Mouse (Mus musculus) hindbrain, embryonic 12.5 days (tissue): Measurements from ENCODE around the gene Adap1. TPM values are rescaled to one million over a fixed set of nuclear protein-coding genes. Genes with fewer than 3 reads are reported as not detected.
A peak's percentile ranks its signal among the peaks of the same experiment; 100 is the strongest.

Experiments used
- ATAC-seq: fragments of 200-750 bp; cut with Nextera tagmentation; 2 replicates; pipeline ENCODE4 v1.8.0; 2017; ENCODE audit warnings: moderate TSS enrichment; ENCODE audit not compliant: low FRiP score
- H3K27ac ChIP-seq: fragments of 300-500 bp; sonication (generic); 2 replicates; pipeline ENCODE4 v1.5.1; 2016; ENCODE audit warnings: mild to moderate bottlenecking
- H3K27me3 ChIP-seq: fragments of 300-500 bp; sonication (generic); 2 replicates; pipeline ENCODE4 v1.6.1; 2016; ENCODE audit warnings: mild to moderate bottlenecking
- H3K36me3 ChIP-seq: fragments of 300-500 bp; sonication (generic); 2 replicates; pipeline ENCODE4 v1.6.1; 2016; ENCODE audit warnings: mild to moderate bottlenecking
- H3K4me1 ChIP-seq: fragments of 300-500 bp; sonication (generic); 2 replicates; pipeline ENCODE4 v1.6.1; 2016
- H3K4me2 ChIP-seq: fragments of 300-500 bp; sonication (generic); replicated peaks from 2 replicates; pipeline ENCODE4 v1.6.1; 2016; ENCODE audit warnings: mild to moderate bottlenecking
- H3K4me3 ChIP-seq: fragments of 300-500 bp; sonication (generic); 2 replicates; pipeline ENCODE4 v1.5.1; 2016; ENCODE audit warnings: mild to moderate bottlenecking
- H3K9ac ChIP-seq: fragments of 300-500 bp; sonication (generic); 2 replicates; pipeline ENCODE4 v1.6.1; 2016; ENCODE audit warnings: mild to moderate bottlenecking, moderate library complexity
- H3K9me3 ChIP-seq: fragments of 300-500 bp; sonication (generic); replicated peaks from 2 replicates; pipeline ENCODE4 v1.6.1; 2016; ENCODE audit warnings: mild to moderate bottlenecking
- WGBS: fragments of 180-500 bp; shearing (Covaris S2); methylation state at CpG from one replicate; pipeline ENCODE4 v1.1.7; 2016; 5-methylcytosine and 5-hydroxymethylcytosine counted together
- polyA plus RNA-seq: library from polyadenylated mRNA; unstranded; fragments of >200 nt; fragmentation: Nextera tagmentation; extraction: Ambion mirVana; gene quantifications from 2 replicates; pipeline ENCODE4 v1.2.1, GENCODE M21; 2016

The Adap1 gene
- polyA plus RNA-seq, 1 experiment from 2014 or later, result 13.7 TPM

DNA sequence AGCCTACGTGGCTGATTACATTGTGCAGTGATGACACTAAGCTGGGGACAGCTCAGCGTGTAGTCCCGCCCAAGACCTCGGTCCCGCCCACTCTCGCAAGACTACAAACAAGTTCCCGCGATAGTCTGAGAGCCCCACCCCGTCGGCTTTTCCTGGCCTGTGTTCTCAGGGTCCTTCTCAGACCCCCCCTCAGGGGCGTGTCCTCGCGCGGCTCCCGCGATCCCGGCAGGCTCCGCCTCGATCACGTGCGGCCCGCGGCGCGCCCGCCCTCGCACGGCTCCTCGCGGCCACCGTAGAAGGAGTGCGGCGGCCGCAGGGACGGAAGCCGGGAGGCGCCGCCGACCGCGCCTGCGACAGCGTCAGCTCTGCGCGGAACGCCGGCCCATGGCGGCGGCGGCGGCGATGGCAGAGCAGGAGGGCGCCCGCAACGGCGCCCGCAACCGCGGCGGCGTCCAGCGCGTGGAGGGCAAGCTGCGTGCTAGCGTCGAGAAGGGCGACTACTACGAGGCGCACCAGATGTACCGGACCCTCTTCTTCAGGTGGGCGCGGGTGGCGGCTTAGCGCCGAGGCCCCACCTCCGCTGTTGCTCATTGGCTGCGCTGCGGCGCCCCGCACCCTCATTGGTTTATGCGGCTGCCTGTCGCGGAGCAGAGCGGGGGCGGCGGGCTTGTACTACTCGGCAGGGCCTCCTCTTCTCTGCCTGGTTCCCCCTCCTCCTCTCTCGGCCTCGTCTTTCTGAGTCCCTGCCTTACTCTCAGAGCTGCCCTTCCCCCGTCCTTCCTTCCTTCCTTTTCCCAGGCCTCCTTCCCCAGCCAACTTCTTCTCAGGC, 73.1 kb downstream of the Adap1 start, which contains the start of gene Get4:
TSS of gene Get4 (plus strand) at position 244 of the 829 bp plus-strand sequence.
- WGBS, result 0% methylated on average over 68 of the region's 90 CpGs
- peak; percentile 96 for ATAC-seq
- Histone ChIP-seq H3K9ac (peak within 1 kb of the TSS; percentile 87), H3K27me3 (no peaks in the 10 kb centered on the region), H3K27ac (peak within 1 kb of the TSS; percentile 92), H3K4me2 (peak within 1 kb of the TSS; percentile 92), H3K4me3 (peak within 1 kb of the TSS; percentile 89), H3K36me3 (peaks cover 36% of the 10 kb centered on the region), H3K4me1 (peaks cover 26% of the 10 kb centered on the region), H3K9me3 (no peaks in the 10 kb centered on the region)

DNA sequence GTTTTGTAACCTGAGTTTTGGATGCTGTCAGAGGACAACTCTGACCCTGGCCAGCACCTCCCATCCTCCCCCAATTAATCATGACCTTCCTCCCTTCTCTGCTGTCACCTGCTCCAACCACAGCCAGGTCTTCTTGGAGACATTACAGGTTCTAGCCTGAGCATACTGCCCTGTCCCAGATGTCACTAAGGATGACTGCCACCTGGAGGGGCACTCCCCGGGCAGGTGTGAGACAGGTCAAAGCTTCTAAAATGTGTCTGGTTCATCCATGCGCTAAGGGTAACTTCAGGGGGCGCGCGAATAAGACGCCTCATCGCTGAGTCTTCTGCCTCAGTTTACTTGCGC, 73.7 kb downstream of the Adap1 start:
- ATAC-seq, result peak; percentile 64
- H3K9me3 ChIP-seq, result no peaks in the 10 kb centered on the region
- peaks cover 37% of the 10 kb centered on the region for H3K36me3 ChIP-seq
- peak overlapping the region; percentile 92 for H3K4me2 ChIP-seq
- H3K27me3 ChIP-seq, result no peaks in the 10 kb centered on the region
- 0% methylated on average over 8 of the region's 8 CpGs for WGBS
- peak overlapping the region; percentile 89 for H3K4me3 ChIP-seq
- H3K9ac ChIP-seq, result peak overlapping the region; percentile 69
- peaks cover 26% of the 10 kb centered on the region for H3K4me1 ChIP-seq
- peak overlapping the region; percentile 92 for H3K27ac ChIP-seq

DNA sequence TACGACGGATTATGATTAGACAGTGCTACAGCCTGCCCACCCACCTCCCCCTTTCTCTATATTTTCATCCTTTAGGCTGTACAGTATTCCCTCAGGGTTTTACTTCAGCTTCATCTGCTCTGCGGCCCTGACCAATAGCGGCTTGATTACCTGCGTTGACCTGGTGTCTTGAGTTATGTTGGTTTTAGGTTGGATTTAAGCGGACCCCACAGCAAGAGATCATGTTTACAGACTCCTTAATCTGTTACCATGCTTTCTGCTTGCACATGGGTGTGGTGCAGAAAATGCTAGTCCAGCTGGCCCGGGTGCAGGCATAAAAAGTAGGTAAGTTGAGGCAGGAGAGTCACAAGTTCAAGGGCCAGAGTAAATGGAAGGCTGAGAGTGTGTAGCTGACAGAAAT, 74.1 kb downstream of the Adap1 start:
- H3K36me3 ChIP-seq, result peaks cover 41% of the 10 kb centered on the region
- no peaks in the 10 kb centered on the region for H3K27me3 ChIP-seq
- H3K9ac ChIP-seq, result peak overlapping the region; percentile 69
- no peaks in the 10 kb centered on the region for H3K9me3 ChIP-seq
- peaks cover 26% of the 10 kb centered on the region for H3K4me1 ChIP-seq
- ATAC-seq, result no peak
- H3K4me2 ChIP-seq, result peak overlapping the region; percentile 92
- H3K4me3 ChIP-seq, result peak overlapping the region; percentile 89
- H3K27ac ChIP-seq, result peak overlapping the region; percentile 92
- 80% methylated on average over 7 of the region's 7 CpGs for WGBS

DNA sequence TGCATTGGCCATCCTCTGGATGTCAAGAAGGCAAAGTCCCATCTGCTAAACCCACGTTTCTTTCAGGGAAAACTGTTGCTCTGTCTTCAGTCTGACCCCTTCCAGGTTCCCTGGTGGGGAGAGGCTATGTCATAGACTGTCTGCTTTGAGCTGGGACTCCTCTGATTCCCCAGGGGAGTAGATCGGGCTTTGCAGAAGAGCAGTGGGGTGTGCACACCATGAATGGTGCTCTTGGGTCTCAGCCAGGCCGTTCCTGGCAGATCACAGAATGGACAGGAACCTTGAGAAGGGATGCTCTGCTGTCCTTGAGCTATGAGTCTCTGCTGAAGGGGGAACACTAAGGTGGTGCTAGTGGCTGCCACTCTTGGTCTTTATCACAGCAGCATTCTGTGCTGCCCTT, 76.6 kb downstream of the Adap1 start:
- Histone ChIP-seq H3K36me3 (peaks cover 66% of the 10 kb centered on the region), H3K4me3 (no peak overlapping the region), H3K27ac (no peak overlapping the region), H3K4me2 (no peak overlapping the region), H3K9me3 (no peaks in the 10 kb centered on the region), H3K9ac (no peak overlapping the region), H3K4me1 (peaks cover 14% of the 10 kb centered on the region), H3K27me3 (no peaks in the 10 kb centered on the region)
- ATAC-seq, result no peak
- WGBS, result 82% methylated on average over 3 of the region's 3 CpGs

DNA sequence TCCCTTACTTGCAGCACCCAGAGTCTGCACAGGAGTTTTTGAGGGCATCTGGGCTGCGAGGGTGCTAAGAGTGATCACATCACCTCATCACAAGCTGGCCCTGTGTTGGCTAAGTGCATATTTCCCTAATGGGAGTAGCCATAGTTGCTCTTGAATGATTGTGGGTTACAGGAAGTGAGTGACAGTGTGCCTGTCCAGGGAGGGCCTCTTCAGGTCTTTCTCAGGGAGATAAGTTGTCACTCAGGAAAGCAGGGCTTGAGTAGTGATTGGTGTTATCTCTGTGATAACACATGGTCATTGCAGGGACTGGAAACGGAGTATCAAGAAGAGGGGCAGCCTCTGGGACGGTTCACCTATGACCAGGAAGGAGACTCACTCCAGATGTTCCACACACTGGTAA, 77.7 kb downstream of the Adap1 start:
- H3K27ac ChIP-seq, result no peak overlapping the region
- no peaks in the 10 kb centered on the region for H3K9me3 ChIP-seq
- 0 out of 2 replicates have a peak, but pooled peaks cover 6% of the 10 kb centered on the region for H3K4me1 ChIP-seq
- no peaks in the 10 kb centered on the region for H3K27me3 ChIP-seq
- H3K36me3 ChIP-seq, result peaks cover 74% of the 10 kb centered on the region
- no peak overlapping the region for H3K4me3 ChIP-seq
- H3K9ac ChIP-seq, result no peak overlapping the region
- no peak overlapping the region for H3K4me2 ChIP-seq
- WGBS, result 87% methylated on average over 3 of the region's 3 CpGs
- ATAC-seq, result no peak

DNA sequence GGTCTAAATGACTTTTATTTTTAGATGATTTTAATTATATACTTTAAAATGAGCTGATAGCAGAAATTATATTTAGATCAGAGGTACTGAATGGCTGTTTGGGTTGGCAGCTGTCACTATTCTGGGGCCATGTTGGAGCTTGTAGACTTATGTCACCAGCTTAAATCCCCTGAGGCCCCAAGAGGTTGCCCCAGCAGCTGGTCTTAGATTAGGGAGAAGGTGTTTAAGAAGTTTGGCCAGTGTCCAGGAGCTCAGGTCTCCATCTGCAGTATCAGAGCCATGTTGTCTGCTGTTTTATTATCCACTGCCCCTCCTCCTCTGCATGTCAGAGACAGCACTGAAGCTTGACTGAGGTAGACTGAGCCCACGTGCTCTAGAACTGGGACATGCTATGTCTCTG, 82.0 kb downstream of the Adap1 start:
- WGBS, result 95% methylated on average over 1 of the region's 1 CpGs
- no peak overlapping the region for H3K4me2 ChIP-seq
- no peak overlapping the region for H3K27ac ChIP-seq
- H3K4me1 ChIP-seq, result no peaks in the 10 kb centered on the region
- H3K9ac ChIP-seq, result no peak overlapping the region
- no peaks in the 10 kb centered on the region for H3K27me3 ChIP-seq
- H3K36me3 ChIP-seq, result peaks cover 98% of the 10 kb centered on the region
- no peak for ATAC-seq
- H3K9me3 ChIP-seq, result no peaks in the 10 kb centered on the region
- no peak overlapping the region for H3K4me3 ChIP-seq

DNA sequence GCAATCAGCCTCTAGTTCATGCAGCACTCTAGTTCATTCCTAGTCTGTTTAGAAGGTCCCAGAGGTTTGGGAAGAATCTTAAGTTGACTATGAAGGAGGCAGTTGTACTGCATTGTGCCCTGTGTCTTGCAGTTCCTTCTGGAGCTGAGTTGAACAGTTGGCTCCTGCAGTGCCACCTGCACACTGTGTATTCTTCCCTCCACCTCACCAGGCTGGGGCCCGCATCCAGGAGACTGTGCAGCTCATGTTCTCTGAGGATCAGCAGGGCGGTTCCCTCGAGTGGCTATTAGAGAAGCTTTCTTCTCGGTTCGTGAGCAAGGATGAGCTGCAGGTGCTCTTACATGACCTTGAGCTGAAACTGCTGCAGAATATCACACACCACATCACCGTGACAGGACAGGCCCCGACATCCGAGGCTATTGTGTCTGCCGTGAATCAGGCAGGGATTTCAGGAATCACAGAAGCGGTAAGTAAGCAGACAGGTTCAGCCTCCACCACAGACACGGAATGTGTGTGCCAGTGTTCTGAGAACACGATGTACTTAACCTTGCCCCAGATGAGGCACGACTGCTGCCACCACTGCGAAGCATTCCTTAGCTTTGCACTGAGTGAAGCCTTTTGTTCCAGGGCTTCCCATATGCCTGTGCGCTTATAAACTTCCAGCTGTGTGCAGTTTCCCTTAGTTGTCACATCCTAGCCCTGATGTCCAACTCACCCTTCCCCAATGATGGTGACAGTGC, 84.2 kb downstream of the Adap1 start:
- H3K9me3 ChIP-seq, result no peaks in the 10 kb centered on the region
- no peaks in the 10 kb centered on the region for H3K4me1 ChIP-seq
- no peak for ATAC-seq
- peaks cover 98% of the 10 kb centered on the region for H3K36me3 ChIP-seq
- H3K9ac ChIP-seq, result no peak overlapping the region
- H3K27ac ChIP-seq, result no peak overlapping the region
- no peak overlapping the region for H3K4me2 ChIP-seq
- 90% methylated on average over 15 of the region's 15 CpGs for WGBS
- no peak overlapping the region for H3K4me3 ChIP-seq
- H3K27me3 ChIP-seq, result no peaks in the 10 kb centered on the region

DNA sequence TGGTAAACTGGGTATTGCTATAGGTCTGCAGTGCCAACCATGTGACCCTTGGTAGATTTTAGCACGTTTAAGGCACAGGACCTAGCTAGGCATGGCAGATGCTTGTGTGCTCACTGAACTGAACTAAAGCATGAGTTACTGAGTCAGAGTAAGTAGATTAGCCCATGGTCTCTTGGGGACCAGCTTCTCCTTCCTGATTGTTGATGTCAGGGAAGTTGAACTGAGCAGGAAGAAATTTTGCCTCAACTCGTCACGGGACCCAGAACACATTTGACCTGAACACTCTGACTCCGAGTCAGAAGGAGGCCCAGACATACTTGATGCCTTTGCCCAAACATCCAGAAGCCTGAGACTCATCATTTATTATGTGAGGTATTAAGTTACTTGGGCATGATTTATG, 88.0 kb downstream of the Adap1 start:
- no peak overlapping the region for H3K27ac ChIP-seq
- H3K27me3 ChIP-seq, result no peaks in the 10 kb centered on the region
- no peak for ATAC-seq
- 89% methylated on average over 4 of the region's 4 CpGs for WGBS
- peaks cover 97% of the 10 kb centered on the region for H3K36me3 ChIP-seq
- H3K4me2 ChIP-seq, result no peak overlapping the region
- no peaks in the 10 kb centered on the region for H3K4me1 ChIP-seq
- H3K9me3 ChIP-seq, result no peaks in the 10 kb centered on the region
- H3K9ac ChIP-seq, result no peak overlapping the region
- H3K4me3 ChIP-seq, result no peak overlapping the region

DNA sequence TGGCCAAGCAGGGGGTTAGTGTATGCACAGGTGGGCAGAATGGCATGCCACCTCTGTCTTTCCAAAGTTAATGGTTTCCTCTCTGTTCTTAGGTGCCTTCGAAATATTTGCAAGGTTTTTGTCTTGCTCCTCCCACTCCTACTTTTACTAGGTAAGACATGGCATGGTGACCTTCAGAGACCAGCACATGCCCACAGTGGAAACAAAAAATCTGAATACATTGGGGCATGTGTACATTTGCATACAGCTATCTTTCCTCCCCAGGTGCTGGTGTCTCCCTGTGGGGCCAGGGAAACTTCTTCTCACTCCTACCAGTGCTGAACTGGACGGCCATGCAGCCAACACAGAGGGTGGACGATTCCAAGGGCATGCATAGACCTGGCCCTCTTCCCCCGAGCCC, 91.0 kb downstream of the Adap1 start:
- H3K4me1 ChIP-seq, result no peaks in the 10 kb centered on the region
- no peak for ATAC-seq
- no peaks in the 10 kb centered on the region for H3K27me3 ChIP-seq
- no peak overlapping the region for H3K4me2 ChIP-seq
- H3K27ac ChIP-seq, result no peak overlapping the region
- no peak overlapping the region for H3K4me3 ChIP-seq
- H3K9ac ChIP-seq, result no peak overlapping the region
- WGBS, result 95% methylated on average over 4 of the region's 4 CpGs
- H3K36me3 ChIP-seq, result peaks cover 93% of the 10 kb centered on the region
- H3K9me3 ChIP-seq, result no peaks in the 10 kb centered on the region

DNA sequence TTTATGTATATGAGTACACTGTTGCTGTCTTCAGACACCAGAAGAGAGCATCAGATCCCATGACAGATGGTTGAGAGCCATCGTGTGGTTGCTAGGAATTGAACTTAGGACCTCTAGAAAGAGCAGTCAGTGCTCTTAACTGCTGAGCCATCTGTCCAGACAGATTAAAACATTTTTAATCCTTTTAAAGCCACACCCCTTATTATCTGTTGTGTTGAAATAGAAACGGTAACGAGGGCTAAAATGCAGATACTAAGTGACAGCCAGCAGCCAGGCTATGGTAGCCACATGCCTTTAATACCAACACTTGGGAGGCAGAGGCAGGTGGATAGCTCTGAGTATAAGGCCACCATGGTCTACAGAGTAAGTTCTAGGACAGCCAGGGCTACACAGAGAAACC, 93.3 kb downstream of the Adap1 start:
- no peaks in the 10 kb centered on the region for H3K9me3 ChIP-seq
- WGBS, result 86% methylated on average over 3 of the region's 3 CpGs
- H3K27ac ChIP-seq, result no peak overlapping the region
- no peak overlapping the region for H3K4me3 ChIP-seq
- H3K27me3 ChIP-seq, result no peaks in the 10 kb centered on the region
- no peaks in the 10 kb centered on the region for H3K4me1 ChIP-seq
- H3K9ac ChIP-seq, result no peak overlapping the region
- no peak overlapping the region for H3K4me2 ChIP-seq
- ATAC-seq, result no peak
- peaks cover 92% of the 10 kb centered on the region for H3K36me3 ChIP-seq

DNA sequence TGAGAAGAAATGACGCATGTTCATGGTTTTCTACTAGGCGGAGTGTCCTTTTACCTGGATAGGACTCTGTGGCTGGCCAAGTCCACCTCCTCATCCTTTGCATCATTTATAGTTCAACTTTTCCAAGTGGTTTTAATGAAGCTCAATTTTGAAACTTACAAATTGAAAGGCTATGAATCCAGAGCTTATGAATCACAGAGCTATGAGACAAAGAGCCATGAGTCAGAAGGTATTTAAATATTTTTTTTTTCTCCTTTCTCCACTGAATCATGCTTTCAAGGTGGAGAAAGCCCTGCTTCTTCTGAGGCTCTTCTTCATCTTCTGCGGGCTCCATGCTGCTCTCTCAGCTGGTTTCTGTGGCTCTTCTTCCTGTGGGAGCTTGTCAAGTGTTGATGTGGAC, 95.7 kb downstream of the Adap1 start:
- Histone ChIP-seq H3K4me2 (no peak overlapping the region), H3K4me1 (no peaks in the 10 kb centered on the region), H3K9ac (no peak overlapping the region), H3K36me3 (peaks cover 90% of the 10 kb centered on the region), H3K27ac (no peak overlapping the region), H3K4me3 (no peak overlapping the region), H3K9me3 (no peaks in the 10 kb centered on the region), H3K27me3 (no peaks in the 10 kb centered on the region)
- no peak for ATAC-seq
- WGBS, result 97% methylated on average over 3 of the region's 3 CpGs

DNA sequence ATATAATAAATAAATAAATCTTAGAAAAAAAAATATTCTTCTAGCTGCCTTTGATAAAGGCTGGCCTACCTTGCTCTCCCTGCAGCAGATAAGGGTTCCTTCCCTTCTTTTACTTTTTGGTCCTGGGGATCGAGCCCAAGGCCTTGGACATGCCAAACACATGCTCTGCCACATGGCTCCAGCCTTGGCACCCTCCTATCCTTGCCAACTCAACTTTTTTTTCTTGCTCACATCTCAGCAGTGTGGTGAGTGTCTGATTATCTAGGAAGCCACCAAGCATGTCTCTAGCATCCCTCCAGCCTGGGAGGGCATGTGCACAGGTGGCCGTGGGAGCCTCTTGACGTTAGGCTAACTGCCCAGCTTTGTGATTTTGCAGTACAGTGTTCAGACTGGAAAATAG, 97.1 kb downstream of the Adap1 start:
- no peak for ATAC-seq
- Histone ChIP-seq H3K27me3 (no peaks in the 10 kb centered on the region), H3K9me3 (no peaks in the 10 kb centered on the region), H3K36me3 (peaks cover 90% of the 10 kb centered on the region), H3K4me1 (no peaks in the 10 kb centered on the region), H3K9ac (no peak overlapping the region), H3K27ac (no peak overlapping the region), H3K4me2 (no peak overlapping the region), H3K4me3 (no peak overlapping the region)
- WGBS, result 99% methylated on average over 3 of the region's 3 CpGs
